ENCODE assay signal across 8 mouse cellular contexts in the genomic region with DNA sequence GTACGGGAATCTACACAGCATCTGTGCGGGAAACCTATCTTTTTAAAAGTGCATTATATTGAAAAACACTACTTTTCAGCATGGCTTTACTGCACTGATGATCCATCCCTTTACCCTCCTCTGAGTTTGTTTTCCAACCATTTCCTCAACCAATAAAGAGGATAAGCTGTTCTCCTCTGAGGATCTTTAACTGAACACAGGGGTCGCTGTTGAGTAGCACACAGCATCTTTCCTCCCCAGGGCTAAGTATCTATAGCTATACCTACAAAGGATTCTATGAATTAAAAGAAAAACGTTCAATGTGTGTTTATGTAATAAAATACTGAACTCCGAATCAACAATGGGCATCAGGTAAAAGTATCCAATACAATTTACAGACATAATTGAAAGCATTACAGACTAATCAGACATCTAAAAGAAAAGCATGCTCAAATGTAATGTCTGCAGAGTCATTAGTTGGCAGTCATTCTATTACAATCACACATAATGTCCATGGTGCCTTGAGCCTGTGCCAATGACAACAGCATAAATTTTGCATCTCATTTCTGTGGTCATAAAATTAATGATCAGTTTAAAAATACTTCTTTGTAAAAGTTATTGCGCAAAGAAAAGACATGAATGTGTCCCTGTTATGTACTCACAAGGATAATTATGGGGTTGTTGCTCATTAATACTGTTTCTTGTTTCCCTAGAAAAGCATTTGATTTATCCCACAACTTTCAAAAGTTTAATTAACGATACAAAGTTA. TPM values are rescaled to one million over a fixed set of nuclear protein-coding genes. Genes with fewer than 3 reads are reported as not detected.
A peak's percentile ranks its signal among the peaks of the same experiment; 100 is the strongest.
DNase-seq lines count a peak whose midpoint lies in the region.

No protein-coding gene starts in this region.

- DNase-seq in heart, postnatal 4 days = peak; percentile 25
- DNase-seq in heart, adult 18-20 months = no peak
- DNase-seq in thymus, postnatal 25 days = peak; percentile 17
- no peak for DNase-seq in thymus, adult 18-20 months
- DNase-seq in kidney, postnatal 36 days = peak; percentile 40 to 58
- DNase-seq in gastrocnemius, postnatal 36 days = no peak
- no peak for DNase-seq in right cerebral cortex, postnatal 25 days
- DNase-seq in spleen, adult 18-20 months = no peak

- intact Hi-C loops in gastrocnemius, postnatal 36 days (cut with DNase I) = no loop called here

RNA-seq across cellular contexts. Expression of a gene that starts 13.8 kb away (rescaled TPM):
- 10 to 100 TPM in 1 of 2 experiments, 1 to 10 TPM in 1; 9.5 to 11.8 TPM for total RNA-seq in heart, postnatal 4 days (2021)
- total RNA-seq in heart, adult 18-20 months (2021) = 10 to 100 TPM in 1 of 2 experiments, 1 to 10 TPM in 1; 8.5 to 12.6 TPM
- 1 to 10 TPM; 2.1 to 3.6 TPM for total RNA-seq in gastrocnemius, postnatal 36 days (2021)

Comparison
In these comparisons a context has a peak if more than half of its experiments do, and no peak if none do; other contexts are left out.
1. DNase-seq: peak in heart, postnatal 4 days (single experiment), thymus, postnatal 25 days (single experiment) and kidney, postnatal 36 days (2 of 2); none in heart, adult 18-20 months (0 of 2), thymus, adult 18-20 months (0 of 2), gastrocnemius, postnatal 36 days (0 of 2), right cerebral cortex, postnatal 25 days (single experiment) and spleen, adult 18-20 months (0 of 2).